Mouse (Mus musculus) embryonic facial prominence, embryonic 11.5 days (tissue): ENCODE data around the gene Gm10563. TPM values are rescaled to one million over a fixed set of nuclear protein-coding genes. Genes with fewer than 3 reads are reported as not detected.
"Not testable (repeated sequence)": the region's sequence is repeated elsewhere in the genome, so short reads cannot be mapped to it uniquely, and the experiment has no call there.

ENCODE experiments used
- ATAC-seq: fragments of 200-750 bp; cut with Nextera tagmentation; replicated peaks from 2 replicates; pipeline ENCODE4 v1.8.0; 2017; ENCODE audit warnings: low read depth; ENCODE audit not compliant: insufficient number of reproducible peaks, low FRiP score, low TSS enrichment
- DNase-seq: peaks from one replicate; pipeline ENCODE4 v3.0.0-alpha.2; 2015; ENCODE audit warnings: low spot score
- H3K27ac ChIP-seq: fragments of 300-500 bp; sonication (generic); replicated peaks from 2 replicates; pipeline ENCODE4 v1.5.1; 2014; ENCODE audit warnings: mild to moderate bottlenecking, low read depth, low read length, control low read depth
- H3K27me3 ChIP-seq: fragments of 300-500 bp; sonication (generic); 2 replicates; pipeline ENCODE4 v1.6.1; 2014; ENCODE audit warnings: mild to moderate bottlenecking, low read length, moderate library complexity, mixed read lengths; ENCODE audit not compliant: control insufficient read depth, insufficient read depth
- H3K36me3 ChIP-seq: fragments of 300-500 bp; sonication (generic); replicated peaks from 2 replicates; pipeline ENCODE4 v1.6.1; 2014; ENCODE audit warnings: low read depth, mild to moderate bottlenecking, low read length, moderate library complexity, mixed read lengths; ENCODE audit not compliant: control insufficient read depth, insufficient read depth
- H3K4me1 ChIP-seq: fragments of 300-500 bp; sonication (generic); 2 replicates; pipeline ENCODE4 v1.6.1; 2014; ENCODE audit warnings: low read length, mixed read lengths; ENCODE audit not compliant: control insufficient read depth, insufficient read depth
- H3K4me2 ChIP-seq: fragments of 300-500 bp; sonication (generic); 2 replicates; pipeline ENCODE4 v1.6.1; 2014; ENCODE audit warnings: low read depth, mild to moderate bottlenecking, control low read depth, low read length, moderate library complexity
- H3K4me3 ChIP-seq: fragments of 300-500 bp; sonication (generic); 2 replicates; pipeline ENCODE4 v1.5.1; 2014; ENCODE audit warnings: low read depth, low read length, control low read depth
- H3K9ac ChIP-seq: fragments of 300-500 bp; sonication (generic); replicated peaks from 2 replicates; pipeline ENCODE4 v1.6.1; 2014; ENCODE audit warnings: mild to moderate bottlenecking, control low read depth, low read length
- H3K9me3 ChIP-seq: fragments of 300-500 bp; sonication (generic); replicated peaks from 2 replicates; pipeline ENCODE4 v1.6.1; 2016; ENCODE audit warnings: mild to moderate bottlenecking, low read length, inconsistent platforms, mixed read lengths; ENCODE audit not compliant: control insufficient read depth
- WGBS: fragments of 180-500 bp; shearing (Covaris S2); extraction: QIAGEN DNeasy Blood & Tissue Kit; methylation state at CpG from one replicate; pipeline ENCODE4 v1.1.7; 2014; 5-methylcytosine and 5-hydroxymethylcytosine counted together
- polyA plus RNA-seq: library from polyadenylated mRNA; unstranded; fragments of >200 nt; fragmentation: Nextera tagmentation; extraction: Ambion mirVana; gene quantifications from 2 replicates; pipeline ENCODE4 v1.2.1, GENCODE M21; 2014

Gm10563 gene
- not detected in 2 replicates for polyA plus RNA-seq

DNA sequence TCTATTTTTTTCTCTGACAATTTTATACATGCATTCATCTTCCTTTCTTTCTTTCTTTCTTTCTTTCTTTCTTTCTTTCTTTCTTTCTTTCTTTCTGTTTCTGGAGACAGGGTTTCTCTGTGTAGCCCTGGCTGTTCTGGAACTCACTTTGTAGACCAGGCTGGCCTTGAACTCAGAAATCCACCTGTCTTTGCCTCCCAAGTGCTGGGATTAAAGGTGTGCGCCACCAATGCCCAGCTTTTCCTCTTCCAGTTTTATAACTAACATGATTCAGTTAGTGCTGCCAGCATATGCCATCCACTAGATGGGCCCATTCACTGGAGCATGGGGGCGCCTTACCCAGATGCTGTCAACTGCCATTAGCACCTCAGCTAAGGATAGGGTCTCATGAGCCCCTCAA is at the start of gene Gm10563:
Gm10563 (minus strand) TSS at position 101 of the 400 bp plus-strand sequence.
- not testable (repeated sequence) for DNase-seq, H3K4me2 ChIP-seq, ATAC-seq, H3K9ac ChIP-seq, H3K27me3 ChIP-seq, H3K27ac ChIP-seq, H3K9me3 ChIP-seq, H3K4me1 ChIP-seq, H3K4me3 ChIP-seq
- peaks cover 18% of the 10 kb centered on the region for H3K36me3 ChIP-seq
- 92% methylated on average over 2 of the region's 2 CpGs for WGBS

DNA sequence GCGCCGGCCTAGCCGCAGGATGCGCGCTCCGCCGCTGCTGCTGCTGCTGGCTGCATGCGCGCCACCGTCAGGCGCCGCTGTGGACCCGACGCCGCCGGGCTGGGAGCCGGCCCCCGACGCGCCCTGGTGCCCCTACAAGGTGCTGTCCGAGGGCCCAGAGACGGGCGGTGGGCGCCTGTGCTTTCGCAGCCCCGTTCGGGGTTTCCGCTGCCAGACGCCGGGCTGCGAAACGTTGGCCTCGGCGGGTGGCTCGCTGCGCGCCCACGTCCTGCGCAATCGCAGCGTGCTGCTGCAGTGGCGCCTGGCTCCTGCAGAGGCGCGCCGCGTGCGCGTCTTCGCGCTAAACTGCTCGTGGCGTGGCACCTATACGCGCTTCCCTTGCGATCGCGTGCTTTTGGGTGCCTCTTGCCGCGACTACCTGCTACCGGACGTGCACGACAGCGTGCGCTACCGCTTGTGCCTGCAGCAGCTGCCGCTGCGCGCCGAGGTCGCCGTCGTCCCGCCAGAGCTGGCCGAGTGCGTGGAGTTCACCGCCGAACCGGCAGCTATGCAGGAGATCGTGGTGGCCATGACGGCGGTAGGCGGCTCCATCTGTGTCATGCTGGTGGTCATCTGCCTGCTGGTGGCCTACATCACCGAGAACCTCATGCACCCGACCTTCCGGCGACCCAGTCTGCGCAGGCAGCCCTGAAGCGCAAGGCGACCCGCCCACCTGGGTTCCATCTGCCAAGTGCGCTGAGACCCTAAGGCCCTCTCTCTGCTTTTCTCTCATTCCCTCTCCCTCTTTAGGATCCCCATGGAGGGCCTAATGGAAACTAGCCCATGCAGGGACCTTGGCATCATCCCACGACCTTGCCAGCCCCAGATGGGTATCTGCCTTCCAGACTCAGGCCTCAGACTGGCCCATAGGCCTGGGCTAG is 49.5 kb upstream of the Gm10563 start:
- WGBS = under 1% methylated on average over 84 of the region's 92 CpGs
- peak; percentile 66 for DNase-seq
- H3K9me3 ChIP-seq = no peaks in the 10 kb centered on the region
- peak overlapping the region; percentile 78 for H3K9ac ChIP-seq
- H3K27me3 ChIP-seq = peaks cover 6% of the 10 kb centered on the region; the same call in 1 of the 2 replicates
- H3K4me1 ChIP-seq = no peaks in the 10 kb centered on the region
- ATAC-seq = peak; percentile 34; the same call in 1 of the 2 replicates
- H3K4me2 ChIP-seq = peak overlapping the region; percentile 84
- H3K4me3 ChIP-seq = peak overlapping the region; percentile 61
- H3K36me3 ChIP-seq = no peaks in the 10 kb centered on the region
- no peak overlapping the region; the same call in 1 of the 2 replicates for H3K27ac ChIP-seq

DNA sequence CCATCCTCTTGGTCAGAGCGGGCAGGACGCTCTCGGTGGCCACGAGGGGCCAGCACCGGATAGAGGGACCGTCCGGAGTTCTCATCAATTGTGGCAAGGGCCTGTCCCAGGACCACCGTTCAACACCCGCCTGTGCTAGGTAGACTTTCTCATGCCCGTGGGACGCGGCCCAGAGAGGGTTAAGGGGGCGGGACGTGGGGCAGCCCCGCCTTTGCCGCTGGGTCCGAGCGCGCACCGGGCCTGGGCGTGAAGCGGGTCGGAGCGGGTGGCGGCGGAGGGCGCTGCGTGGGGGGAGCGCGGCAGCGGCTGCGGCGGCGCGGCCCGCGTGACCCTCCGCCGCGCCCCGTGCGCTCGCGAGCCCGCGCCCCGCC is 48.9 kb upstream of the Gm10563 start, which contains the start of gene Fndc10:
Fndc10 (plus strand) TSS at position 232 of the 371 bp plus-strand sequence.
- under 1% methylated on average over 44 of the region's 47 CpGs for WGBS
- Histone ChIP-seq H3K36me3 (no peaks in the 10 kb centered on the region), H3K9ac (peak within 1 kb of the TSS; percentile 78), H3K4me3 (peak within 1 kb of the TSS; percentile 61), H3K9me3 (no peaks in the 10 kb centered on the region), H3K4me1 (no peaks in the 10 kb centered on the region), H3K27me3 (peaks cover 6% of the 10 kb centered on the region; the same call in 1 of the 2 replicates), H3K27ac (no peak within 1 kb of the TSS; the same call in 1 of the 2 replicates), H3K4me2 (peak within 1 kb of the TSS; percentile 84)
- ATAC-seq (peak; percentile 80), DNase-seq (peak; percentile 77)

DNA sequence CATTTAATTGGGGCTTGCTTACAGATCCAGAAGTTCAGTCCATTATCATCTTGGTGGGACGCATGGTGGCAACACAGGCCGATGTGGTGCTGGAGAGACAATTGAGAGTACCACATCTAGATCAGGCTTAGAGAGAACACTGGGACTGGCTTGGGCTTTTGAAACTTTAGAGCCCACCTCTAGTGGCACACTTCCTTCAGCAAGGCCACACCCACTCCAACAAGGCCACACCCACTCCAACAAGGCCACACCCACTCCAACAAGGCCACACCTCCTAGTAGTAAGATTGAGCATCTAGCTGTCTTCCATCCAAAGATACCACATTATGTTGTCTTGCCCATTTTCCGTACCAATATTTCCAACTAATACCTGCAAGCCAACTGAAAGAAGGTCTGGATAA is 47.2 kb upstream of the Gm10563 start:
- no peak for ATAC-seq
- WGBS = over 99% methylated on average over 3 of the region's 3 CpGs
- DNase-seq = no peak

DNA sequence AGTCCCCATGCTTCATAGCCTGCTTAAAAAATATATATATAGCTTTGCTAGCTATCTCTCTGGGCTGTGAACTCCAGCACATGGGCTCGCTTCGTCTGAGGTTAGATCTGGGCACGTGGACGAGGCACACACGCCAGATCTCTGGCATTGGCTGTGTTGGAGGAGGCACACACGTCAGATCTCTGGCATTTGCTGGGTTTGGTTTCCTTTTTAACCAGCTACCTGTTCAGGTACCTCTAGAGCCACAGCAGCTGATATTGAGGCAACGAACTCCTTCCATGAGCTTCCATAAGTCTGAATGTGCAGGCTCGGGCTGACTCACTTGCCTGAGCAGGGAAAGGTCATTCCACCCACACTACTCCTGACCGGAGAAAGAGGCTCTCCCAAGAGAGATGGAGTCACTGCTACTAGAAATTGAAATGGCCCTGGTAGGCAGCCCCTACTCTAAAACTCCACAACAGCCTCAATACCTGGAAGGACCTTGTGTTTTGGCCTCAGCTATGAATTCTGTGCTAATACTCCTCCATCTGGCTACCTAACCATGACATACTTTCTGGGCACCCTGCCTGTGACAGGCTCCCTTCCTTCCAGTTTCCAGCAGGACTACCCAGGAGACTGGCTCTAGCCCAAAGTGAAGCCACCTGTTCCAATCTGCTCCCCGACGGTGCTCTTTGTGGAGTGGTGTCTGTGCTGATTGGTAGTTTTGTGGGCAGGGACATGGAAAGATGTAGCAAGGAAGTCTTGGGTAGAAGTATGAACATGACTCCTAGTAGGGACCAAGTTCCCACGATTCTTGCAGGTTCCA is 45.6 kb upstream of the Gm10563 start:
- no peak for ATAC-seq
- Histone ChIP-seq H3K27me3 (peaks cover 6% of the 10 kb centered on the region; the same call in 1 of the 2 replicates), H3K9ac (no peak overlapping the region), H3K4me1 (no peaks in the 10 kb centered on the region), H3K27ac (no peak overlapping the region), H3K9me3 (no peaks in the 10 kb centered on the region), H3K4me3 (no peak overlapping the region), H3K36me3 (no peaks in the 10 kb centered on the region), H3K4me2 (no peak overlapping the region)
- DNase-seq = no peak
- 80% methylated on average over 12 of the region's 12 CpGs for WGBS

More for the DNA sequence above, 47.2 kb upstream of the Gm10563 start:
- H3K4me3 ChIP-seq = no peak overlapping the region
- H3K27me3 ChIP-seq = peaks cover 6% of the 10 kb centered on the region; the same call in 1 of the 2 replicates
- no peaks in the 10 kb centered on the region for H3K36me3 ChIP-seq
- no peak overlapping the region for H3K4me2 ChIP-seq
- H3K9me3 ChIP-seq = no peaks in the 10 kb centered on the region
- H3K27ac ChIP-seq = no peak overlapping the region
- no peak overlapping the region for H3K9ac ChIP-seq
- no peaks in the 10 kb centered on the region for H3K4me1 ChIP-seq

DNA sequence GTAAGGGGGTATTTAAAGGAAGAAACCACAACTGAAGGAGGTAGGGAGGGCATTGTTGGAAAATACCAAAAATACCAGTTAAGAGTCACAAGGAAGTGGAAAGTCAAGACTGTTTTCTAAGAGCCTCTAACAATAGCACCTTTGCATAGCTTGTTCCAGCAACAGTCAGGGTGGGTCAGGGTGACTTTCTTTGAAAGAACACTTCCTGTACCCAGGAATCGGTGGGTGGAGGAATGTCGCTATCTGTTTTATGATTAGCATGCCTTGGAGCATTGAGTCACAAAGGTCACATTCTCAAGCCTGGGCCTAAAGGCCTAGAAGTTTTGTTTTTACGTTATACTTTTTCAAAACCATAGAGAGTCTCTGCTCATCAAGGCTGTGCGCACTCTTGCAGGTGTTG is 42.6 kb upstream of the Gm10563 start:
- 89% methylated on average over 4 of the region's 4 CpGs for WGBS
- H3K4me3 ChIP-seq, H3K4me1 ChIP-seq, H3K9ac ChIP-seq, H3K4me2 ChIP-seq, DNase-seq, H3K36me3 ChIP-seq, H3K9me3 ChIP-seq, H3K27ac ChIP-seq, ATAC-seq, H3K27me3 ChIP-seq: not testable (repeated sequence)

DNA sequence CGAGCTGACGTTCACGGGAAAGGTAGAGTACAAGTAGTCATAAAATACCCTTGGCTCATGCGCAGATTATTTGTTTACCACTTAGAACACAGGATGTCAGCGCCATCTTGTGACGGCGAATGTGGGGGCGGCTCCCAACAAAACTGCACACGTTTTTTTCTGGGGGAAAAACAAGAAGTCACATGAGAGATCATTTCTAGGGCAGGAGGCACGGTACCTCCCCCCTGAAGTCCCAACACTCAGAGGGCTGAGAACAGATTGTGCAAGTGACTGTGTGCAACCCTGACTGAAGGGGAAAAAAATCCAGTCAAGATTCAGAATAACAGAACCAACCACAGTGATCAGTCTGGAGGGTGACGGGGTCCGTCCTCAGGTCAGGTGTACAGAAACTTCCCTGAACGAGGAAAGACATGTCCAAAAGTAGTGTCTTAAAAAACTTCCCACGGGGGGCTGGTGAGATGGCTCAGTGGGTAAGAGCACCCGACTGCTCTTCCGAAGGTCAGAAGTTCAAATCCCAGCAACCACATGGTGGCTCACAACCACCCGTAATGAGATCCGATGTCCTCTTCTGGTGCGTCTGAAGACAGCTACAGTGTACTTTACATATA is 38.6 kb upstream of the Gm10563 start:
- H3K4me3 ChIP-seq, H3K27ac ChIP-seq, DNase-seq, H3K4me1 ChIP-seq, H3K27me3 ChIP-seq, H3K9ac ChIP-seq, H3K4me2 ChIP-seq, H3K36me3 ChIP-seq, H3K9me3 ChIP-seq, ATAC-seq: not testable (repeated sequence)
- 91% methylated on average over 15 of the region's 19 CpGs for WGBS
